Mouse (Mus musculus) myocyte (in vitro differentiated cells): ENCODE data around the gene Slc46a1. TPM values are rescaled to one million over a fixed set of nuclear protein-coding genes. Genes with fewer than 3 reads are reported as not detected.

Experiments
- H3K27me3 ChIP-seq: one replicate; pipeline ENCODE4 v1.6.1; 2011; ENCODE audit not compliant: control insufficient read depth, insufficient read depth, insufficient read length
- H3K36me3 ChIP-seq: one replicate; pipeline ENCODE4 v1.6.1; 2011; ENCODE audit not compliant: control insufficient read depth, insufficient read depth
- H3K4me2 ChIP-seq: one replicate; pipeline ENCODE4 v1.6.1; 2011; ENCODE audit warnings: low read depth, control low read depth
- H3K4me3 ChIP-seq: one replicate; pipeline ENCODE4 v1.5.1; 2011; ENCODE audit warnings: mild to moderate bottlenecking, control low read depth, moderate library complexity
- H3K79me2 ChIP-seq: one replicate; pipeline ENCODE4 v1.6.1; 2011; ENCODE audit not compliant: control insufficient read depth, insufficient read depth
- H3ac ChIP-seq: one replicate; pipeline ENCODE4 v1.6.1; 2011; ENCODE audit not compliant: control insufficient read depth, insufficient read length
- CEBPB ChIP-seq: IDR thresholded peaks from 2 replicates; pipeline ENCODE4 v1.6.1; 2011; ENCODE audit warnings: mild to moderate bottlenecking, moderate library complexity; ENCODE audit not compliant: poor library complexity, insufficient read depth, severe bottlenecking
- E2F4 ChIP-seq: IDR thresholded peaks from one replicate; pipeline ENCODE4 v1.6.1; 2011; ENCODE audit warnings: mild to moderate bottlenecking, control low read depth, moderate library complexity; ENCODE audit not compliant: insufficient read depth
- MAX ChIP-seq: IDR thresholded peaks from one replicate; pipeline ENCODE4 v1.6.1; 2011; ENCODE audit warnings: low read depth, mild to moderate bottlenecking, control low read depth
- MYOD1 ChIP-seq, 3 experiments: IDR thresholded peaks; one replicate each; pipeline ENCODE4 v1.6.1; 2011; ENCODE audit warnings: control low read depth in 2 of 3, low read depth in 2 of 3, mild to moderate bottlenecking in 2 of 3, moderate library complexity in 1 of 3; ENCODE audit not compliant: insufficient read length in 2 of 3, control insufficient read depth in 1 of 3
- MYOG ChIP-seq, 3 experiments: IDR thresholded peaks; one replicate each; pipeline ENCODE4 v1.6.1; 2011; ENCODE audit warnings: control low read depth in 2 of 3, low read depth in 2 of 3, mild to moderate bottlenecking in 2 of 3; ENCODE audit not compliant: insufficient read length in 2 of 3, control insufficient read depth in 1 of 3, insufficient read depth in 1 of 3
- POLR2A ChIP-seq: IDR thresholded peaks from one replicate; pipeline ENCODE4 v1.6.1; 2011; ENCODE audit warnings: low read depth, mild to moderate bottlenecking, control low read depth, moderate library complexity; ENCODE audit not compliant: insufficient read length
- POLR2AphosphoS2 ChIP-seq: IDR thresholded peaks from one replicate; pipeline ENCODE4 v1.6.1; 2011; ENCODE audit warnings: low read depth, control low read depth; ENCODE audit not compliant: insufficient read length
- REST ChIP-seq: IDR thresholded peaks from one replicate; pipeline ENCODE4 v1.6.1; 2011; ENCODE audit warnings: mild to moderate bottlenecking, control low read depth, moderate library complexity; ENCODE audit not compliant: insufficient read depth, insufficient read length
- SRF ChIP-seq: IDR thresholded peaks from one replicate; pipeline ENCODE4 v1.6.1; 2011; ENCODE audit warnings: low read depth; ENCODE audit not compliant: control insufficient read depth, insufficient read length
- TCF12 ChIP-seq: IDR thresholded peaks from one replicate; pipeline ENCODE4 v1.6.1; 2011; ENCODE audit warnings: mild to moderate bottlenecking, control low read depth; ENCODE audit not compliant: poor library complexity, insufficient read depth, severe bottlenecking
- TCF3 ChIP-seq: IDR thresholded peaks from one replicate; pipeline ENCODE4 v1.6.1; 2011; ENCODE audit warnings: low read depth, control low read depth; ENCODE audit not compliant: insufficient read length
- USF1 ChIP-seq: IDR thresholded peaks from one replicate; pipeline ENCODE4 v1.6.1; 2011; ENCODE audit warnings: low read depth, mild to moderate bottlenecking, control low read depth, moderate library complexity
- polyA plus RNA-seq: library from polyadenylated mRNA; unstranded; fragments of >200 nt; fragmentation: generic; extraction: Trizol; gene quantifications from one replicate; pipeline ENCODE4 v1.2.1, GENCODE M21; 2012; ENCODE audit warnings: missing spikeins

Gene Slc46a1
- polyA plus RNA-seq, 1 experiment = 7.5 TPM

GRCm38 (mm10) chr11:78453675-78454074 is 11.8 kb upstream of the Slc46a1 start:
- Histone ChIP-seq H3K79me2 (no peaks in the 10 kb centered on the region), H3K4me2 (no peak overlapping the region), H3K4me3 (no peak overlapping the region), H3ac (no peak overlapping the region), H3K36me3 (no peaks in the 10 kb centered on the region), H3K27me3 (peaks cover 4% of the 10 kb centered on the region)
- TF ChIP-seq POLR2A = no peak

DNA sequence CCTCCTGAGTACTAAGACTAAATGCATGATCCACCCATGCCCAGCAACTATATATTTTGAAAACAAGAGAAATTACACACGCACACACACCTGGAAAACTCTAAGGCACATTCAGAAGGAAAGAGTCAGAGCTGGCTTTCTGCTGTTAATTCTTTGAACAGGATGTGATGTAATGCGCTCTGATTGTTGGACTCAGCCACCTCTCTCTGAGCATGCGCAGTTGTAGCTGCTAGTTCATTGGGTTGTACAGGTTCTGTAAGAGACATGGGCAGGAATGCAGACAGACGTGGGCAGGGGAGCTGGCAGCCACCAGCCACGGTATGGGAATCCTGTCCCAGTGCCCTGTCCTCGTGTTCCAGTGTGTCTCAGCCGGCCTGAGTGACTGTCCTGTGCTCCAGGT is 11.2 kb upstream of the Slc46a1 start:
- Histone ChIP-seq H3K36me3 (no peaks in the 10 kb centered on the region), H3K27me3 (peaks cover 9% of the 10 kb centered on the region), H3ac (no peak overlapping the region), H3K4me2 (no peak overlapping the region), H3K4me3 (no peak overlapping the region), H3K79me2 (no peaks in the 10 kb centered on the region)
- TF ChIP-seq TCF12 (no peak), TCF3 (no peak), CEBPB (no peak), MYOD1 (IDR thresholded peaks at IDR 0.05; ENCODE audit: control insufficient read depth in 1 of 3, insufficient read length in 2 of 3, low read depth in 2 of 3) (no peak), USF1 (no peak), MYOG (IDR thresholded peaks at IDR 0.05; ENCODE audit: control insufficient read depth in 1 of 3, insufficient read depth in 1 of 3, insufficient read length in 2 of 3, low read depth in 2 of 3) (no peak), REST (no peak), MAX (no peak), POLR2AphosphoS2 (no peak), POLR2A (no peak), SRF (no peak), E2F4 (no peak)

DNA sequence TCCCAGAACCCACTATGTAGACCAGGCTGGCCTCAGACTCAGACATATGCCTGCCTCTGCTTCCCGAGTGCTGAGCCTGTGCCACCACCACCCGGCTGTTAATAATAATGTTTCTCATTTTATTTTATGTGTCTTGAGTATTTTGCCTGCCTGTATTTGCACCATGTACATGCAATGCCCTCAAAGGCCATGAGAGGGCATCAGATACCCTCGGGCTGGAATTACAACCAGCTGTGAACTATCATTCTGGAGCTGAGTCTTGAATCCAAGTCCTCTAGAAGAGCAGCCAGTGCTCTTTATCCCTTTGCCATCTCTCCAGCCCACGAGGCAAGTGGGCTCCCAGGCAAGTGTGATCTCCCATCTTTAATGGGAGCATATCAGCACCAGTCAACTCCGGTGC is 10.2 kb upstream of the Slc46a1 start:
- Histone ChIP-seq H3ac (no peak overlapping the region), H3K79me2 (no peaks in the 10 kb centered on the region), H3K4me2 (no peak overlapping the region), H3K4me3 (no peak overlapping the region), H3K27me3 (peaks cover 9% of the 10 kb centered on the region), H3K36me3 (no peaks in the 10 kb centered on the region)
- TF ChIP-seq POLR2AphosphoS2 (no peak), TCF3 (no peak), CEBPB (no peak), MYOD1 (IDR thresholded peaks at IDR 0.05; ENCODE audit: control insufficient read depth in 1 of 3, insufficient read length in 2 of 3, low read depth in 2 of 3) (no peak), USF1 (no peak), POLR2A (no peak), TCF12 (no peak), REST (no peak), E2F4 (no peak), MAX (no peak), MYOG (IDR thresholded peaks at IDR 0.05; ENCODE audit: control insufficient read depth in 1 of 3, insufficient read depth in 1 of 3, insufficient read length in 2 of 3, low read depth in 2 of 3) (no peak), SRF (no peak)

GRCm38 (mm10) chr11:78458740-78459139 is 6.8 kb upstream of the Slc46a1 start:
- H3K36me3 ChIP-seq = no peaks in the 10 kb centered on the region
- no peak for TF ChIP-seq E2F4
- no peak for TF ChIP-seq MYOG (IDR thresholded peaks at IDR 0.05; ENCODE audit: control insufficient read depth in 1 of 3, insufficient read depth in 1 of 3, insufficient read length in 2 of 3, low read depth in 2 of 3)
- TF ChIP-seq POLR2AphosphoS2 = no peak
- TF ChIP-seq USF1 = no peak
- TF ChIP-seq TCF3 = no peak
- TF ChIP-seq MYOD1 (IDR thresholded peaks at IDR 0.05; ENCODE audit: control insufficient read depth in 1 of 3, insufficient read length in 2 of 3, low read depth in 2 of 3) = no peak
- no peak for TF ChIP-seq SRF
- no peak for TF ChIP-seq TCF12
- TF ChIP-seq POLR2A = no peak
- no peak for TF ChIP-seq REST
- no peak for TF ChIP-seq CEBPB
- no peak for TF ChIP-seq MAX

GRCm38 (mm10) chr11:78461894-78462293 is 3.6 kb upstream of the Slc46a1 start:
- Histone ChIP-seq H3K36me3 (no peaks in the 10 kb centered on the region), H3K4me2 (no peak overlapping the region), H3ac (no peak overlapping the region), H3K4me3 (no peak overlapping the region), H3K27me3 (peaks cover 9% of the 10 kb centered on the region), H3K79me2 (no peaks in the 10 kb centered on the region)
- no peak for TF ChIP-seq TCF12
- TF ChIP-seq POLR2AphosphoS2 = no peak
- no peak for TF ChIP-seq MYOD1 (IDR thresholded peaks at IDR 0.05; ENCODE audit: control insufficient read depth in 1 of 3, insufficient read length in 2 of 3, low read depth in 2 of 3)
- no peak for TF ChIP-seq TCF3
- no peak for TF ChIP-seq E2F4
- no peak for TF ChIP-seq USF1

More at GRCm38 (mm10) chr11:78458740-78459139, 6.8 kb upstream of the Slc46a1 start:
- Histone ChIP-seq H3K79me2 (no peaks in the 10 kb centered on the region), H3K4me3 (no peak overlapping the region), H3K4me2 (no peak overlapping the region), H3ac (no peak overlapping the region), H3K27me3 (peaks cover 9% of the 10 kb centered on the region)
